Mouse (Mus musculus) regulatory T cell (primary cell): Measurements from ENCODE around the gene Dop1a.

Source experiments
- in situ Hi-C: fragments of 300-600 bp; cut with MboI, MseI; formaldehyde crosslinking; loops from one replicate; pipeline ENCODE4 v1.15.1; 2025; ENCODE audit warnings: high pct_unique_total_duplicates

The Dop1a gene

DNA sequence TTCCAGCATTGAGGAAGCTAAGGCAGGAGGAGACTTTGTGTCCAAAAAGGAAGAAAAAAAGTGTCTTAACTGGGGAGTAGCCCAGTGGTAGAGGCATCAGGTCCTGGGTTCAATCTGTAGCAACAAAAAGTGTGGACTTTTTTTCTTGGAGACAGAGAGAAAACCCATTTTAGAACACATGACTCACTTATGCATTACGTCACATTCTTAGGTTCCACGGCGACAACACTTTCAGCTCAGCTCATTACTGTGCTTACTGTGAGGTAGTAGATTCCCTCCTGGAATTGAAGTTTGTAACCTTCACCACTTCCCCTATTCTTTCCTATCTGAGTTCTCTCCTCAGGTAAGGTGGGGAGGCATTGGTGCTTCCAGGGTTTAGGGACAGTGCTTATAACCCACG, 29.3 kb downstream of the Dop1a start:
- in situ Hi-C loops = no loop called here

DNA sequence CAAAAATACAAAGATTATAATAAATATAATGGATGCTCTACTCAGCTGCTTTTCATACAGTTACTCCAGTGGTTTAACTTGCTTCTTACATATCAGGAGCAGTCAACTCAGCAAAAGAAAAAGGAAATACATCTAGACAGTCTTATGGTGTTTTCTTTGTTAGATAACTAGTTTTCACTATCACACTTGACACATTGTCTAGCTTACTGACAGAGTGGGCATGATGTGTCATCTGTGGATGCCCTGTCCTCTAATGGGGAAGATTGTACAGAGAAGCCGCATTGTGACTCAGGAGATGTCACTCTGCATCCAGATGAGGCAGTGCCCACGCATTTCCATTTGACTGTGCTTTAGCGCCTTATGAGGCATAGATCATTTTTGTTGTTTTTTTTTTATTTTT, 32.1 kb downstream of the Dop1a start:
- in situ Hi-C loops = no loop called here

DNA sequence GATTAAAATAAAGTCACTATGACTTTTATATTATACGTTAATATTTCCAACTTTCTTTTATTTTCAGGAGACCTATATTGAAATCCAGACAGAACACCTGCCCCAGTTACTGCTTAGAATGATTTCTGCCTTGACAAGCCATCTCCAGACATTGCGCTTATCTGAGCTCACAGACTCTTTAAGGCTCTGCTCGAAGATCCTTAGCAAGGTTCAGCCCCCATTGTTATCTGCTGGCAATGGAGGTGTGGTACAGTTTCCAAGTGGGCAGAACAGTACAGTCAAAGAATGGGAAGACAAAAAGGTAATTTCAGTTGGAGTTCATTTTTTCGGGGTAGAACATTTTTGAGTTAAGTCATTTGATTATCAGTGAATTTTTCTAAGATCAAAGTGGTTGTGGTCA, 40.5 kb downstream of the Dop1a start:
- in situ Hi-C loops = no loop called here

DNA sequence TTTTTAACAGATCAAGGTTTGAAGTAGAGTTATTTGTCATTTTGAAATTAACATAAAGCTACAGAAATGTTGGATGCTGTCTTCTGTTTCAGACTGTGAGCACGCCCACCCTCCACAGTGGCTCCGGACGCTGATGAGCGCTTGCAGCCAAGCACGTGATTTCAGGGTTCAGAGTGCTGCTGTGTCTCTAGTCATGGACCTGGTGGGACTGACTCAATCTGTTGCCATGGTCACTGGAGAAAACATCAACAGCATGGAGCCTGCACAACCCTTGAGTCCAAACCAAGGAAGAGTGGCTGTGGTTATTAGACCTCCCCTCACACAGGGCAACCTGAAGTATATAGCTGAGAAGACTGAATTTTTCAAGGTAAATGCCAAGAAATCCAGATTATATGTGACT, 46.8 kb downstream of the Dop1a start:
- in situ Hi-C loops = no loop called here

DNA sequence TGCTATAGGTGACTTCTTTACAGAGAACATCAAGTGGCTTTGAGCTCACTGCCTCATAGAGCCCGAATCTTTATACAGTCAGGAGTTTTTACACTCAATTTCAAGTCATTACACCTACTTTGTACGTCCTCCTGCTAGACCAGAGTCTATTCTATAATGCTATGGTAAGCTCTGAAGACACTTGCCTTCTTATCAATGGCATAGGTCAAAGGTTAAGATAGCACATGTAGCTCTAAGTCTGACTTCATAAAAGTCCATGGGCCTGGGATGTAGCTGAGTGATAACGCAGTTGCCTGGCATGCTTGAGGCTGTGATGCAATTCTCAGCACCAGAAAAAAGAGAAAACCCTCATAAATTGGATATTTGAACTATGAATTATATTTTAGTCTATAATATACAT, 47.4 kb downstream of the Dop1a start:
- in situ Hi-C loops = no loop called here

DNA sequence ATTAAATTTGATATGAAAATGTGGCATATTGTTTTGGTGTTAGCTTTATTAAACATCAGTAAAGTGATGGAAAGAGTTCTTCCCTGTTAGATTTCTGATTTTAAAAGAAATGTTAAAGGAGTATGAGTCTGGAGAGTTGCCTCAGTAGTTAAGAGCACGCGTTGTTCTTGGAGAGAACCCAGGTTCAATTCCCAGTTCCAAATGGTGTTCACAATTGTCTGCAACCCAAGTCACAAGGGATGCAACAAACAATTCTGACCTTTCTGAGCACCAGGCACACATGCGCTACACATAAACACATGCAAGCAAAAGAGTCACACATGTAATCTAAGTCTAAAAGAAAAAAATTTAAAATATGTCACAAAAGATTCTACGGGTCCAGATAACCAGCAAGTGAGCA, 47.8 kb downstream of the Dop1a start:
- in situ Hi-C loops = no loop called here

DNA sequence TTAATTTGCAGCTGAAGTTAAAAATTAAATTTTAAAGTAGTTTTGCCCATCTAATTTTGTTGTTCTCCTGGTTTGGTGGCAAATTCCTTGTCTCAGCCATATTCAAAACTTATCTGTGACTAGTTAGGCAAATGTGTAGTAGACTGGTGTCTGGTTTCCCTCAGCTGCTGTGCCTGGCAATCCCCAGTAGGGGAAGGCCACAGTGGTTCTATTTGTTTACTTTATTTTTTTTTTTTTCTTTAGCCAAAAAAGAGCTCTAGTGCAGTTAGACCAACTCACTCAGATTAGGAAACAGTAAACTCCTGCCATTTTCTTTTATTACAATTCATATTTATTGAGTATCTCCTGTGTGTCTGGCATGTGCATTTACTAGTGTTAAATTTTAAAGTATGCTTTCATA, 55.4 kb downstream of the Dop1a start:
- in situ Hi-C loops = no loop called here

DNA sequence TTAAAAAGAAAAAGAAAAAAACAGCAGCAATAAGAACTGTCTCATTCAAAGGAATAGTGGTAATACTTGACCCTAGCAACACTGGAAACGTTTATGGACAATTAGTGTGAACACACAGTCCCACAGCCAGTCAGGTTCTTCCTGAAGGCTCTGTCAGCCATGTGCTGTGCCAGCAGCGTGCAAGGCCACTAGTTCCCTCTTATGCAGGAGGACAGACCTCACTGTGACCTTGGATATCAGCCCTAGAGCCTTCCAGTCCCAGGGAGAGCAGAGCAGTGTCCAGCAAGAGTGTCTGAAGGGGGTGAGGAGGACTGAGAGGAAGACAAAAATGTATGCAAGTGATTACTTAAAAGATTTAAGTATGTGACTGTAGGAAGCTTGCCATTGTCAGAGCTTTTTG, 58.6 kb downstream of the Dop1a start:
- in situ Hi-C loops = no loop called here

DNA sequence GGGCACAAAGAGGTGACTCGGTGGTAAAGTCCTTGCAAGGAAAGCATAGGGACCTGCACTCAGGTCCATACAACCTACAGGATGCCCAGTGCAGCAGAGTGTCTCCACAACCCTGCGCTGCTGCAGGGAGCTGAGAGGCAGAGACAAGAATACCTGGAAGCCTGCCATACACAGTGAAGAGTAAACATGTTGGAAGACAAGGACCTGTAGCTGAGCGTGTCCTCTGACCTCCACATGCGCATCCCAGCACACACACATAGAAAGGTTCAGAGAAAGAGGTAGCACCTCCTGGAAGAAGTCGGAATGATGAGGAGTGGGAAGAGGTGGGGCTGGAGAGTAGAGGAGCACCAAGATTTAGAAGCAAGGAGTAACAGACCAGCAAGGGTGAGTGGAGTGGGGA, 67.1 kb downstream of the Dop1a start:
- in situ Hi-C loops = no loop called here

DNA sequence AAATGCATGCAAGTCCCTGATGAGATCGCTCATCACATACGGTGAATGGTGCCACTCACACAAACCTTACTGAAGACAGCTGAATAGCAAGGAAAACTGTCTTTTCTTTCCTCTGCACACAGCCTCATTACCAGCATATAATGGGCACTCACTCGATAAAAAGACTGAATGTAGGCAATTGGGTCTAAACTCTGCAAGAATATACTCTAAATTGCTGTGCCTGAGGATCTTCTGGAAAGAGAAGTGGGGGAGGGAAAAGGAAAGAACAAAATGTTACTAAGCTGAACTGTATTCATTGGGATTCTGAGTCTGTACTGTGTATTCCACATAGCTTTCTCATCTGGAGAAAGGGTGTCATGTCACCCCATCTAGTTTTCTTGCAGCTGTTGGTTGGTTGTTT, 76.5 kb downstream of the Dop1a start:
- in situ Hi-C loops = no loop called here

DNA sequence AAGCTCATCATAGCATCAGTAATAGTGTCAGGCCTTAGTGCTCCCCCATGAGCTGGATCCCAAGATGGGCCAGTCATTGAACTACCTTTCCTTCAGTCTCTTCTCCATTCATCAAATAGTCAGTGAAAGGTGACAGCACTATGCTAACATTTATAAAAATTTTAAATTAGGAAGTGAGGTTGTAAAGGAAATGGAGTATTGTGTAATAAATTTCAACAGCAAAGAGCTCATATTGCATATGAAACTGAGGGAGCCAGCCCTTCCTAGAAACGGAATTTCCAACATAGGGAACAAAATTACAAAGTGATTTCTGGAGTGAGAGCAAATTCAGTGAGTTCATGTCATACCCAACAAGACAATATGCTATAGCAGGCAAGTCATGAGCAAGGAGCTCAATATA, 77.6 kb downstream of the Dop1a start:
- in situ Hi-C loops = no loop called here

DNA sequence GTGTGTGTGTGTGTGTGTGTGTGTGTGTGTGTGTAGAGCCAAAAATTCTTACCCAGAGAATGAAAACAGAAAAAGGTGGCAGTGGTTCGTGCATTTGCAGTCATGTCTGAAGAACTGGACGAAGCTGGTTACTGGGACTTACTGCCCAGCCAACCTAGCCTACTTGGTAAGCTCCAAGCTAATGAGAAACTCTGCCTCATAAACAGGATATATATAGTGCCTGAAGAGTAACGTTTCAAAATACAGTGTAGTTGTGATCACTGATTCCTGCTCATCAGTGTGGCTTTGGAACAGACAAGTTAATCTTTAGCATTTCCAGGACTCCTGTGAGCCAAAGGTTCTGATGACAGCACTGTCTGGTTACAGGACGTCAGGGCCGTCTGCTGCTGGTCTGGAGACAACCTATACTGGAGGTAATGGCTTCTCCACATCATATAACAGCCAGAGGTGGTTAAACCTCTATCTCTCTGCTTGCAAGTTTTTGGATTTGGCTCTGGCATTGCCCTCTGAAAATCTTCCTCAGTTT, 82.7 kb downstream of the Dop1a start:
- in situ Hi-C loops = loop anchor here (25.0 kb wide), 1 partner anchor 812 kb away; the partner anchor contains the start of gene Ibtk

DNA sequence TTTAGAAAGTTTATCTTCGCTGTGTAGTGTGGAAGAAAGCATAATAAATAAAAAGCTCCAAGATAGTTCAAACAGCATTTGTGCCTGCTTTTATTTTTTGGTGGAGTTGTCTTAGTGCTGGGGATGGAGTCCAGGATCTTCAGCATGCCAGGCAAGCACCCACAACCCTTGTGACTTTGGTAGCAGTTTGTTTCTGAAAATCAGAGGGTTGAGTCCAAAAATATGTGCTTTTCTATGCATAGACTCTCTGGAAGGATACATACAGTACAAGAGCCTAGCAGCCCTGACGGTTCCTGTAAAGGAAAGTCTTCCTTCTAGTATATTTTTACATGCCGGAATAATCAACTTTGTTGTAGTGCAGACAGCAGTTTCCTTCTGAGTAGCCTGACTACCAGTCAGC, 83.8 kb downstream of the Dop1a start:
- in situ Hi-C loops = loop anchor here (25.0 kb wide), 1 partner anchor 813 kb away; the partner anchor contains the start of gene Ibtk

DNA sequence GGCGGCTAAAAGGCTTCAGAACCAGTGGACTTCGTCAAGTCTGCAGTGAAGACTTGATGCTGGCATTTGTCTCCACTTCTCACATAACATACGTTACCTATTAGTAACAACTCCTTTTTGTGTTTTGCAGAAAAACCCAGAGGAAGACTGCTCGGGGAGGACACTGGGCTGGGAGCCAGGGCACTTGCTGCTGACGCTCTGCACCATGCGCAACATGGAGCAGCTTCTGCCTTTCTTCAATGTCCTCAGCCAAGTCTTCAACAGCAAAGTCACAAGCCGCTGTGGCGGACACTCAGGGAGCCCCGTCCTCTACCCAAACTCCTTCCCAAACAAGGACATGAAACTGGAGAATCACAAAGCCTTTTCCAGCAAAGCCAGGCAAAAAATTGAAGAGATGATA, 86.9 kb downstream of the Dop1a start:
- in situ Hi-C loops = loop anchor here (25.0 kb wide), 1 partner anchor 817 kb away; the partner anchor contains the start of gene Ibtk

DNA sequence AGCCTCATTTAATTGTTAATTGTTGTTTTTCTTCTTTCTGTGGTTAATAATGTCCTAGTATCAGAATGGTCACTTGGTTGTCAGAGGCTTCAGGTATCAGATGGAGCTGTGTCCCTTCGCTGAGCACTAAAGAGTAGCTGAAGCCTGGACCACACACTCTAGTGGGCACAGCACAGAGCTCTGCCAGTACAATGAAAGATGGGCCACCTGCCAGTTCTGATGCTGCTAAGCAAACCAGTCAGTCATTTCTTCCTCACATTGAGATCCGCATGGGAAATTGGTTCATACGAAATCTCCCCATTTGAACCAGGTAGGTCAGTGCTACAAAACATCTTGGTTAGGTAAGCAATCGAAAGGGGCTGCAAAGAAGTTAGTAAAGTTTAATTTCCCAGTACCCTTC, 87.7 kb downstream of the Dop1a start:
- in situ Hi-C loops = loop anchor here (25.0 kb wide), 1 partner anchor 817 kb away; the partner anchor contains the start of gene Ibtk

DNA sequence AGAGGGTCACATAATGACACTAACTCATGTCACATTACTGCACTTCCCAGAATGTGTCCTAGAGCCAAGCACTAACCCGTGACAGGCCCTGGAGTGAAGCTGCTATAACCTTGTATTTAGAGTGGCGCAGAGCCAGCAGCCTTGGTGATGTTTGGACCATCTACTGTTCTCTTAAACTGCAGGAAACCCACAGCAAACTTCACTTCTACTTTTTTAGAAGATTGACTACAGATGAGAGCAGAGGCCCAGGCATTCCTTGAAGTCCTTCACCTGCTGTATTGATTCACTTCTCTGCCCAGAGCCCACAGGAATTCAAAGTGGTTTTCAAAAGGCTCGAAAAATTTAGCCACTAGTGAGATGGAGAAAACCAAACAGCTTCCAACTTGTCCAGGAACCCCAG, 93.6 kb downstream of the Dop1a start:
- in situ Hi-C loops = loop anchor here (5.0 to 25.0 kb wide), 2 partner anchors 88 to 823 kb away; partner anchors contain the start of gene Ibtk

DNA sequence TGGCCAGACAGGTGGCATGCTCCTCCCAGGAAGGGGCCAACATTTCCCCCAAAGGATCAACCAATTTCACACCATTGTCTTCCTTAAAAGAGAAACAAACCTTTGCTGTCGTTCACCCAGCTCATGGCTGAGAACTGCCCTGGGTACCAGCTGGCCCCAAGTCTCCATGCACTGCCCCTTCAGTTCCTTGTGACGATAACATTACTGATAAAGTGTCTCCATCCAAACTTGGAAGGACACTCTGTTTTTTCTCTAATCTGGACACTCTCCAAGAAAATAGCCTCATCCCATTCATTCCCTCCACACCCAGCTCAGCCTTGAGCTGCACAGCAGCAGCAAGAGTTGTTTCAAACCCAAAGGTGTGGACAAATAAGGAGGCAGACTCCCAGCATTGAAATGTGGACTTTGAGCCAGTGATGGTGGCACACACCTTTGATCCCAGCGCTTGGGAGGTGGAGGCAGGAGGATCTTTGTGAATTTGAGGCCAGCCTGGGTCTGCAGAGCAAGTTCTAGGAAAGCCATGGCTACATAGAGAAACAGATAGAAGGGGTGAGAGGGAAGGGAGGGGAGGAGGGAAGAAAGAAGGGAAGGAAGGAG, 102.5 kb downstream of the Dop1a start:
- in situ Hi-C loops = loop anchor here (25.0 kb wide), 1 partner anchor 832 kb away; the partner anchor contains the start of gene Ibtk

DNA sequence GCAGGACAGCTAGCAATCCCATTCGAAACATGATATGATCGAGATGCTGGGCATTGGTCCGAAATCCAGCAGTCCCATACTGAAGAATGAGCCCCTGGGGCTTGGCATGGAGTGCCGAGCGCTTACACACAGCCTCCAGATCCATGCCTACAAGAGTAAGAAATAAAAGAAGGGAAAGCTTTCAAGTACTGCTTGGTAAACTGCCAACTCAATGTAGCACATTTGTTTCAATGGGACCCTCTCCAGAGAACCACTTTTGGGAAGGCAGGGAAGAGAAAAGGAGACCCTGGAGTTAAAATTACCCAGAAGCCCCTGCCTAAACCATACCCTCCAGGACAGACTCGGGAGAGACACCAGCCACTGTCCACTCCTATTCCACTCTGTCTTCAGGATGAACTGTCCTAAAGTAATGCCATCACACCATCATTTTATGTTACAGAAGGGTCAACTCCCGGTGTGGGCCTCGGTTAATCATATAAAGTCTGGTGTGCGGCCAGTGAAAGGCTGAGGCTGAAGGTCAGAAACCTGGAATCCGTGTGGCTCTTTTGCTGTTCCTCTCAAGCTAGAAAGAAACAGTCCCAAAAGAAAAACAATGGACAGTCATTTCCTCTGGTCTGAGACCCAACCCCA, 103.4 kb downstream of the Dop1a start:
- in situ Hi-C loops = loop anchor here (25.0 kb wide), 1 partner anchor 833 kb away; the partner anchor contains the start of gene Ibtk

DNA sequence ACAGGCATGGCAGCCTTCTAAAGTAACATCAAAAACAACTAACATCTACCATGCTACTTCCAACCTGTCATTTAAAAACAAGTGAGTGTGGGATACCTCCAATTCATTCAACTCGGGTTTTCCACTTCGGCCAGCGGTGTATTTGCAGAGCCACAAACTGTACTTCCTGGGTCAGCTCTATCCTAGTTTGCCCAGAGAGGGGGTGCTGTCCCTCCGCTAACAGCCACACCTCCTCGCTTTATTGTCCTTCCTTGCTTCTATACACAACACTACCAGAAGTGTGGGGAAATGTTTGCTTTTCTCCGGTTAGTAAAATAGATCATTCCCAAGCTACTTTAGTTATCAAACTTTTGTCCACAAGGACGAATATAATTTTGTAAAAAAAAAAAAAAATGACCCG, 104.0 kb downstream of the Dop1a start:
- in situ Hi-C loops = loop anchor here (25.0 kb wide), 1 partner anchor 834 kb away; the partner anchor contains the start of gene Ibtk

DNA sequence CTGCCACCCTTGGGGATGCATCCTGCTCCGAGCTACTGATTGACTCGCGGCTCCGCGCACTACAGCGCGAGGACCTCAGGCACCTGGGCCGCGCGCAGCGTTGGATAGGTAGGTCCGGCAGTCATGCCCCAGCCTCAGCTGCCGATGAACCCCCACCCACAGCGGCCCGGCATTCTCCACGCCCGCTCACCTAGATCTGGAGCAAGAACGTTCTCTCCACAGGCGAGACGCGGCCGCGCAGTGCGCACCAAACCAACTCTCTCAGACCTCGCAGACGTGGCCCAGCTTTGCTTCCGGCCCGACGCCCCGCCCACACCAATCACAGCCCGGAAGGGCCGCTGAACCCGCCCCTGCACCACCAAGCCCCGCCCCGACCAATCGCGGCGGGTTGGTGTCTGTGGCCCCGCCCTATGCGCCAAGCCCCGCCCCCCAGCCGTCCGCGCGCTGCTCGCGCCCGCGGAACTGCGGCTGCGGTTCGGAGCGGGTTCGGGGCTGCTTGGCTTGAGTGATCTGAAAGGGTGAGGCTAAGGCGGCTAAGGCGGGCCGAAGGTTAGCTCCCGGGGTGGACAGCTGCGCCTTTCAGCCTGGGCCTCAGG, 104.7 kb downstream of the Dop1a start, which contains the start of the genes Pgm3 and Rwdd2a:
TSS of gene Pgm3 (minus strand) at position 303 of the 596 bp plus-strand sequence.
TSS of gene Rwdd2a (plus strand) at position 452 of the 596 bp plus-strand sequence.
- in situ Hi-C loops = loop anchor here (25.0 kb wide), 1 partner anchor 834 kb away; the partner anchor contains the start of gene Ibtk

DNA sequence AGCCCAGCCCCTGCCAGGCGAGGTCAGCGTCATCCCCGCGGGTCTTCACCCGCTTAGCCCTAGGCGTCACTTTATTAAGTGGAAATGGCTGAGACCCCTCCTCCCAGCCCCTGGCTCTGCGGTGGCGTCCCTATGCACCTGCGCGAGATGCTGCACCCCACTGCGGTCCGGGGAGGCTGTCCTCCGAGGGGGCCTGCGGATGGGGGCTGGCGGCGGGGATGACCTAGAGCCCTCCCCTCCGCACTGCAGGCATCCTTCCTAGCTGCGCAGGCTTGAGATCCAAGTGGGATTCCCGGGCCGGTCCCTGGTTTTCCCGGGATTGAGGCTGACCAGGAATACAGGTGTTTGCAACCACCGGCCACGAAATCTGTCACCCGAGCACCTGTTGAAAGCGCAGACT, 105.2 kb downstream of the Dop1a start:
- in situ Hi-C loops = loop anchor here (25.0 kb wide), 1 partner anchor 835 kb away; the partner anchor contains the start of gene Ibtk

DNA sequence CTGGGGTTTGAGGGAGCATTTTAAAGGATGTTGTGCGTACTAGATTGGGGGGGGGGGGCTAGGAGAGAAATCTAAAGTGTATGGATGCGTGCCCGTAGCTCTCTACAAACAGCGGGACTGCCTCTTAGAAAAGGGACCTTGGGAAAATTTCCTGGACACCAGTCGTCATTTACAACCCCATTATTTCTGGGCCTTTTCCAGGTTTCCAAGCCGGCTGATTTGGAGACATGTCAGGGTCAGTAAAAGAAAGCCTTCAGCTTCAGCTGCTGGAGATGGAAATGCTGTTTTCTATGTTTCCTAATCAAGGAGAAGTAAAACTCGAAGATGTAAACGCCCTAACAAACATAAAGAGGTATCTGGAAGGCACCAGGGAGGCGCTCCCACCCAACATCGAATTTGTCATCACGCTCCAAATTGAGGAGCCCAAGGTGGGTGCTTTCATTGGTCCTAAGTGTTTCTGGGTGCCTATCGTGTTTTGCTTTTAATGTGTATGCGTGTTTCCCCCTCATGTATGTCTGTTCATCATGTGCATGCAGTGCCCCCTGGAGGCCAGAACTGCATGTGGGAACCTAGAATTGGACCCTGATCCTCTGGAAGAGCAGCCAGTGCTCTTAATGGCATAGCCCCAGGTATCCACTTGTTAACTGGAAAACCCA, 105.8 kb downstream of the Dop1a start:
- in situ Hi-C loops = loop anchor here (25.0 kb wide), 1 partner anchor 835 kb away; the partner anchor contains the start of gene Ibtk
